Mouse (Mus musculus) stomach, postnatal 0 days (tissue): ENCODE measurements at regions not wholly inside any gene's neighbourhood (a gene's known extent, or its start where the extent isn't known, plus 50 kb on each side); places are given as distances from the start of the nearest gene placed in this dataset.

ENCODE experiments used
- CTCF ChIP-seq: IDR thresholded peaks from 2 replicates; pipeline ENCODE4 v1.5.1; 2016; ENCODE audit warnings: antibody characterized with exemption, low read depth, mild to moderate bottlenecking, moderate library complexity
- EP300 ChIP-seq: optimal IDR thresholded peaks from 2 replicates; pipeline ENCODE3; 2016; ENCODE audit warnings: antibody characterized with exemption

DNA sequence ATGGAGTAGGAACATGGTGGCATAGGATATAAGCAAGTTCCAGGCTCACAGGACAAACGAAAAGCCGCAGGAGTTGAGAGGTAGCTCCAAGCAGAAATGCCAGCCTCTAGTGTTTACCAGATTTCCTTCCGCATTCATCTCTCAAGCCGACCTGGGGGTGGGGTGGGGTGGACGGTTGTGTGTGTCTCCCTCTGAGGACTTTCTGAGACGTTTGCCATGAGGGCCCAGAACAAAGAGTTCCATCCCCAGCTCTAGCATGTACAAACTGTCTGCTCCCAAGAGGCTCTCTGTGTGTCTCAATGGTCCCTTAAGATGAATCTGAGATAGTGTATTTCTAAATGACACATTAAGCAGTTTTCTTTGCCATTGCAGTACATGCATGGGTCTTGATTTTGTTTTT, 53.1 kb upstream of the Lekr1 start:
- TF ChIP-seq CTCF, result no peak
- no peak for TF ChIP-seq EP300
